Mouse (Mus musculus): ENCODE results near the gene Emd. TPM values are rescaled to one million over a fixed set of nuclear protein-coding genes. Genes with fewer than 3 reads are reported as not detected.

Emd gene
- polyA plus RNA-seq, 1 experiment = 41.6 TPM

DNA sequence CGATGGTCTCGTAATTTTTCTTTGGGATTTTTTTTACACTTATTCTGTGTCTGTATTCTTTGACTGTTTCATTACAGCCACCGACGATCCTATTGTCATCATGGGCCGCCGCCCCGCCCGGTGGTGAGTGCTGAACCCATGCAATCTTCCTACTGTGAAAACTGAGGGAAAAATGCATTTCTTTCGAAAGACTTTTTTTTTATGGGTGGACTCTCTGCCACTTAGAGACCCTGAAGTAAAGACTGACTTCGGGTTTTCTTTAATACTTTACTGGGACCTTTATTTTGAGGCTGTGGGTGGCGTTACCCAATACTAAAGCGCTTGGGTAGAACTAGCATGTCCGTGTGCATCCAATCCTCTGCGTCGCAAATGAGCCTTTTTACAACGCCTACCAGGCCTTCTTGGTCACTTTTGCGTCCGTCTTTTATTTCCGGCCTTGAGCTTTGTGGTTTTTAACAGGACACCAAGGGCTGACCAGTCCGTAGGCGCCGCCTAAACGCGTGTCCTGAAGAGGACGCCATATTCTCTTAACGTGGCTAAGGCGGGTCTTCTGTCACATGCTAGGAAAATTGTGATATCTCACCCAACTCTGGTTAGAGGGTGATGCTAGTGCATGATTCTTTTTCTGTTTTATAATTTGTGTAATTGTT lies 16.5 kb downstream of the Emd start:
- no peak for DNase-seq (ENCODE audit: low read depth in 1 of 2, low spot score in 2 of 2)
- no peaks in the 10 kb centered on the region for H3K27me3 ChIP-seq (ENCODE audit: control insufficient read depth, insufficient read depth, low read length)
- TF ChIP-seq POLR2A (IDR thresholded peaks at IDR 0.05; ENCODE audit: low read depth, low read length) (no peak), CTCF (IDR thresholded peaks at IDR 0.05; ENCODE audit: extremely low read depth, insufficient read depth, insufficient read length, insufficient replicate concordance) (no peak)
- peak overlapping the region; percentile 67 for H3K4me3 ChIP-seq (ENCODE audit: extremely low read depth, insufficient read depth, insufficient read length)
- peaks cover 3% of the 10 kb centered on the region; the same call in 1 of the 2 replicates for H3K36me3 ChIP-seq (ENCODE audit: control insufficient read depth, insufficient read depth, low read length)
- peak overlapping the region; percentile 66 for H3K27ac ChIP-seq (ENCODE audit: insufficient read depth, low read length)
- peaks cover 4% of the 10 kb centered on the region; the same call in 1 of the 2 replicates for H3K4me1 ChIP-seq (ENCODE audit: control insufficient read depth, insufficient read depth, insufficient read length)
- 25% methylated on average over 27 of the region's 27 CpGs for WGBS

DNA sequence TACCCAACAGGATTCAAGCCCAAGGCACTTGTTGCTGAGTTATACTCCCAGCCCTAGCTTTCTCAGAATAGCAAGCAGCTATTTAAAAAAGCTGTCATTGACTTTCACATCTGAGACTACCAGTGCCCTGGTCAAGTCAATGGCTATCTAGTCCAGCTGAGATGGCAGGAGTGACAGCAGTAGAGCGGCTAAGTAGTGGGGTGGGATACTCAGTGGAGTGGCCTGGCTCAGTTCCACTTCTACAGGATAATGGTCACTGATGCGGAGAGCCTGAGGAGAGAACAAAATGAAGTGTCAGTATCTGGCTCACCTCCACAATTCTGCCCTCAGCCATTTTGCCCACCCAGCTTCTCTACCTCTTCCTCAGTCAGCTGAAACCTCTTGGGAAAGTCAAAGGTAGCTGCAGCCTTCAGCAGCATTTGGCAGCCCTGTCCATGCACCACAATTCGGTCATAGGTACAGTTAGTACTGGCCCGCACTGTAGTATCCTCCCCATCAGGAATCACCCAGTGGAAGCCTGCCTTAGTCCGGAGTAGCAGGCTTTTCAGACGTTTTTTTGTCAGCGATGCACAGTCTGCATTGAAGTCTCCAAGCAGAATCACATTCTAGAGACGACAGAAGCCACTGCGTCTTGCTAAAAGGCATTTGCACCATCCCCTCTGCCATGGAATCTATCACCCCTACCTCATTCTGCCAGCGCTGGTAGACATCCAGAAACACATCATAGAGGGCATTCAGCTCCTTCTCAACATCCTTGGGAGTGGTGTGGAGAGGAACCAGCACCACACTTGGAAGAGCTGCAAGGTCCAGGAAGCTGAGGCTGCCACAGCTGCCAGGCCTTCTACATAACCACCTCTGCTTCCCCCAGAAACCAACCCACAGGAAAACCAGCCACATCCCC lies 19.2 kb downstream of the Emd start:
- no peak overlapping the region for H3K4me3 ChIP-seq (ENCODE audit: extremely low read depth, insufficient read depth, insufficient read length)
- no peak for TF ChIP-seq CTCF (IDR thresholded peaks at IDR 0.05; ENCODE audit: extremely low read depth, insufficient read depth, insufficient read length, insufficient replicate concordance)
- no peak for TF ChIP-seq POLR2A (IDR thresholded peaks at IDR 0.05; ENCODE audit: low read depth, low read length)
- H3K4me1 ChIP-seq (ENCODE audit: control insufficient read depth, insufficient read depth, insufficient read length) = peaks cover 4% of the 10 kb centered on the region; the same call in 1 of the 2 replicates
- no peak for DNase-seq (ENCODE audit: low read depth in 1 of 2, low spot score in 2 of 2)
- no peak overlapping the region for H3K27ac ChIP-seq (ENCODE audit: insufficient read depth, low read length)
- H3K36me3 ChIP-seq (ENCODE audit: control insufficient read depth, insufficient read depth, low read length) = peaks cover 3% of the 10 kb centered on the region; the same call in 1 of the 2 replicates
- H3K27me3 ChIP-seq (ENCODE audit: control insufficient read depth, insufficient read depth, low read length) = no peaks in the 10 kb centered on the region
- 33% methylated on average over 10 of the region's 10 CpGs for WGBS

DNA sequence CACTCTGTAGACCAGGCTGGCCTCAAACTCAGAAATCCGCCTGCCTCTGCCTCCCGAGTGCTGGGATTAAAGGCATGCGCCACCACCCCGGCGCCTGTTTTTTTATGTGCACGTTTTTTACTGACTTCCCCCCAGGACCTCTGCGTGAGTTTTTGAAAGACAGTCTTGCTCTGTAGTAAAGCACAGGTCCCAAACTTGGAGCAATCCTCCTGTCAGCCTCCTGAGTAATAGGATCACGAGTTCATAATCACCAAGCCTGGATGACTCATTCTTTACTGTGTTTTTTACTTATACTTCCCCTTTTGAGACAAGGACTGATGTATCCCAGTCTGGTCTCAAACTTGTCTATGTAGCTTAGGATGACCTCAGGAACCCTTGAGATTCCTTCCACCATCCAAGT lies 23.4 kb downstream of the Emd start:
- WGBS = 69% methylated on average over 8 of the region's 8 CpGs
- Histone ChIP-seq H3K36me3 (ENCODE audit: control insufficient read depth, insufficient read depth, low read length) (no peaks in the 10 kb centered on the region; the same call in 1 of the 2 replicates), H3K4me1 (ENCODE audit: control insufficient read depth, insufficient read depth, insufficient read length) (no peaks in the 10 kb centered on the region; the same call in 1 of the 2 replicates), H3K4me3 (ENCODE audit: extremely low read depth, insufficient read depth, insufficient read length) (no peak overlapping the region), H3K27me3 (ENCODE audit: control insufficient read depth, insufficient read depth, low read length) (no peaks in the 10 kb centered on the region), H3K27ac (ENCODE audit: insufficient read depth, low read length) (no peak overlapping the region)
- TF ChIP-seq POLR2A (IDR thresholded peaks at IDR 0.05; ENCODE audit: low read depth, low read length) (no peak), CTCF (IDR thresholded peaks at IDR 0.05; ENCODE audit: extremely low read depth, insufficient read depth, insufficient read length, insufficient replicate concordance) (no peak)
- no peak for DNase-seq (ENCODE audit: low read depth in 1 of 2, low spot score in 2 of 2)

DNA sequence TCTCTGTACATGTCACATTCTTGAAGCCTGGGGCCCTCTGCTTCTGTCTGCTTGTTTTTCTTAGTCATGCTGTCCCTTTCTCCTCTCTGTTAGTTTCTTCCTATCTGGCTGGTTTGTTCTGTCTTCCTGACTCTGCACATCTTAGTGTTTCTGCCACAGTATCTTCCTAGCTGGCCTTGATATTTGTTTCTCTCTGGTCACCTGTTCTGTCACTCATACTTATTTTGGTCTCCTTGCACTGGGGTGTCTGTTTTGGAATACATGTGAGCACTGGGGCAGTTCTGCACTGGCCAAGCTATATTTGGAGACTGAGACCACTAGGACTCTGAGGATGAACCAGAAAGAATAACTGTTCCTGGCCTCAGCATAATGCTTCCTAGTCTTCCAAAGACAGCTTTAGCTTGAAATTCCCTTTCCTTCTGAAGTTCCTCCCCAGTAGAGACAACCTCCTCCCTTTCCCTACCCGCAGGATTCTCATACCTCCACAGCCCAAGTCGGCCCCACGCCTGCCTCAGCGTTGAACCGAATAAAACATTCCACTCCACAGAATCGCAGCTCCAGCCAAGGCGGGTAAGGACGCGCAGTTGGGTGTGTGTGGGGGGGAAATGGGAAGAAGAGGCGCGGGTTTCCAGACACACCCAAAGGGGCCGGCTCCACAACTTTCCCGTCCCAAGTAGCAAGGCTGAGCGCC lies 26.7 kb downstream of the Emd start:
- 25% methylated on average over 14 of the region's 14 CpGs for WGBS
- 0 out of 2 replicates have a peak, but pooled peaks cover 1% of the 10 kb centered on the region for H3K36me3 ChIP-seq (ENCODE audit: control insufficient read depth, insufficient read depth, low read length)
- peak overlapping the region; percentile 67 for H3K4me3 ChIP-seq (ENCODE audit: extremely low read depth, insufficient read depth, insufficient read length)
- H3K4me1 ChIP-seq (ENCODE audit: control insufficient read depth, insufficient read depth, insufficient read length) = no peaks in the 10 kb centered on the region; the same call in 1 of the 2 replicates
- TF ChIP-seq POLR2A (IDR thresholded peaks at IDR 0.05; ENCODE audit: low read depth, low read length) (no peak), CTCF (IDR thresholded peaks at IDR 0.05; ENCODE audit: extremely low read depth, insufficient read depth, insufficient read length, insufficient replicate concordance) (no peak)
- no peak for DNase-seq (ENCODE audit: low read depth in 1 of 2, low spot score in 2 of 2)
- H3K27ac ChIP-seq (ENCODE audit: insufficient read depth, low read length) = peak overlapping the region; percentile 74
- H3K27me3 ChIP-seq (ENCODE audit: control insufficient read depth, insufficient read depth, low read length) = no peaks in the 10 kb centered on the region

DNA sequence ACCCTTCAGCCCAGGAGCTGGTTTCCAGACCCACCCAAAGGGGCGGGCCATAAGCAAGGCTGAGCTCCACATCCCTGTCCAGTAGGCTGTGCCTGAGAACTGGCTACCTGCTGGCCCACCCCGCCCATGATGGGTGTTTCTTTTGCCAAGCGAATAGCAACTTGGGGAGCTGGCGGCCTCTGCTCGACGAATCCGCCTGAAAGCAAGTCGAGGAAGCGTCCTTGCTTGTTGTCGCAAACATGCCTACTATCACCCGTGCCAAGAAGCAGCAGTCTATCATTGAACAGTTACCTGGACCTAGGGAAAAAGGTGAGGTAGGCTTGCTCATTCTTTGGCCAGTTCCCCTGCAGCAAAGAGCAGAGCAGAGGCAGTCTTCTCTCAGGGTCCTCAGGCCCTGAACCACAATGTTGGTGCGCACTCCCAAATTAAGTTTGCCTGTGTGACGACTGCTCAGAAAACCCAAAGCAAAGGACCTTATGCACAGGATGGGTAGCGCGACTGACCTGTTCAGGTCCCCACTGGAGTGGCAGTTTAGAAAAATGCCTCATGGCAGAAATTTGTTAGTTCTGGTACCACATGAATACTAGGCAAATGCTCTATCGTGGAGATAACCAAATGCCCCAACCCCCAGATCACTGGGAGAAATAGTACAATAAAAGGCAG lies 27.4 kb downstream of the Emd start, which contains the start of the genes Taz and Dnase1l1:
Taz (plus strand) TSS at position 181 of the 663 bp plus-strand sequence.
Dnase1l1 (minus strand) TSS at position 606 of the 663 bp plus-strand sequence.
- 20% methylated on average over 16 of the region's 16 CpGs for WGBS
- peak in 1 of 2 experiments; percentile 53 for DNase-seq (ENCODE audit: low read depth in 1 of 2, low spot score in 2 of 2)
- Histone ChIP-seq H3K27me3 (ENCODE audit: control insufficient read depth, insufficient read depth, low read length) (no peaks in the 10 kb centered on the region), H3K36me3 (ENCODE audit: control insufficient read depth, insufficient read depth, low read length) (peaks cover 1% of the 10 kb centered on the region; the same call in 1 of the 2 replicates), H3K4me1 (ENCODE audit: control insufficient read depth, insufficient read depth, insufficient read length) (no peaks in the 10 kb centered on the region; the same call in 1 of the 2 replicates), H3K4me3 (ENCODE audit: extremely low read depth, insufficient read depth, insufficient read length) (peak within 1 kb of the TSS; percentile 67), H3K27ac (ENCODE audit: insufficient read depth, low read length) (peak within 1 kb of the TSS; percentile 74)
- no peak for TF ChIP-seq POLR2A (IDR thresholded peaks at IDR 0.05; ENCODE audit: low read depth, low read length)
- no peak for TF ChIP-seq CTCF (IDR thresholded peaks at IDR 0.05; ENCODE audit: extremely low read depth, insufficient read depth, insufficient read length, insufficient replicate concordance)
